Mouse (Mus musculus): ENCODE results near the gene Prrc2a. TPM values are rescaled to one million over a fixed set of nuclear protein-coding genes. Genes with fewer than 3 reads are reported as not detected.

The Prrc2a gene
- total RNA-seq, 2 experiments from 2014 or later = 248 to 251 TPM

GRCm38 (mm10) chr17:35189186-35189585, 24.5 kb upstream of the Prrc2a start:
- DNase-seq = no peak

GRCm38 (mm10) chr17:35187959-35188610, 23.4 kb upstream of the Prrc2a start, which contains the start of gene Lst1:
TSS of gene Lst1 (minus strand) at chr17:35188439.
- no peak for DNase-seq

GRCm38 (mm10) chr17:35187345-35187744, 22.6 kb upstream of the Prrc2a start:
- DNase-seq = no peak

GRCm38 (mm10) chr17:35186681-35187080, 22.0 kb upstream of the Prrc2a start:
- no peak for DNase-seq

GRCm38 (mm10) chr17:35185639-35186611, 21.2 kb upstream of the Prrc2a start:
- peak; percentile 74 for DNase-seq

- no peak for DNase-seq
Observed at GRCm38 (mm10) chr17:35180093-35180492, 15.4 kb upstream of the Prrc2a start.

GRCm38 (mm10) chr17:35178528-35178927, 13.8 kb upstream of the Prrc2a start:
- DNase-seq = peak; percentile 84

- DNase-seq = no peak
Observed at GRCm38 (mm10) chr17:35175968-35176367, 11.3 kb upstream of the Prrc2a start, which contains the start of gene Aif1. TSS of gene Aif1 (minus strand) at chr17:35176068.

- DNase-seq = no peak
Observed at GRCm38 (mm10) chr17:35175382-35175781, 10.7 kb upstream of the Prrc2a start.

- DNase-seq = no peak
Observed at GRCm38 (mm10) chr17:35174201-35174977, 9.7 kb upstream of the Prrc2a start.

- no peak for DNase-seq
Observed at GRCm38 (mm10) chr17:35173329-35173728, 8.6 kb upstream of the Prrc2a start.

GRCm38 (mm10) chr17:35172445-35173234, 7.9 kb upstream of the Prrc2a start:
- DNase-seq = no peak

- DNase-seq = no peak
Observed at GRCm38 (mm10) chr17:35168541-35169207, 4.0 kb upstream of the Prrc2a start.

GRCm38 (mm10) chr17:35167794-35168193, 3.1 kb upstream of the Prrc2a start:
- no peak for DNase-seq

GRCm38 (mm10) chr17:35166352-35167035, 1.8 kb upstream of the Prrc2a start:
- peak; percentile 61 for DNase-seq

GRCm38 (mm10) chr17:35165451-35166155, 906 bp upstream of the Prrc2a start:
- no peak for DNase-seq

GRCm38 (mm10) chr17:35164218-35164567, 504 bp downstream of the Prrc2a start:
- DNase-seq = no peak

GRCm38 (mm10) chr17:35163326-35164081, 1.2 kb downstream of the Prrc2a start:
- DNase-seq = no peak

GRCm38 (mm10) chr17:35162730-35163129, 2.0 kb downstream of the Prrc2a start:
- peak; percentile 54 for DNase-seq
